Mouse (Mus musculus): ENCODE results near the gene Syngr2.
A peak's percentile ranks its signal among the peaks of the same experiment; 100 is the strongest.
"Not testable (repeated sequence)": the region's sequence is repeated elsewhere in the genome, so short reads cannot be mapped to it uniquely, and the experiment has no call there.

Gene Syngr2

GRCm38 (mm10) chr11:117833509-117833908 lies 24.0 kb downstream of the Syngr2 start:
- DNase-seq, result not testable (repeated sequence)

- no peak for DNase-seq
Measured at GRCm38 (mm10) chr11:117834086-117834485, 24.6 kb downstream of the Syngr2 start.

GRCm38 (mm10) chr11:117836306-117836705 lies 26.8 kb downstream of the Syngr2 start:
- peak; percentile 71 for DNase-seq

GRCm38 (mm10) chr11:117838572-117838971 lies 29.1 kb downstream of the Syngr2 start:
- no peak for DNase-seq

- no peak for DNase-seq
Measured at GRCm38 (mm10) chr11:117839021-117839420, 29.6 kb downstream of the Syngr2 start.

GRCm38 (mm10) chr11:117840910-117841309 lies 31.4 kb downstream of the Syngr2 start:
- DNase-seq, result no peak

- no peak for DNase-seq
Measured at GRCm38 (mm10) chr11:117843434-117843833, 34.0 kb downstream of the Syngr2 start.

- no peak for DNase-seq
Measured at GRCm38 (mm10) chr11:117844997-117845396, 35.5 kb downstream of the Syngr2 start.

GRCm38 (mm10) chr11:117845651-117846050 lies 36.2 kb downstream of the Syngr2 start:
- no peak for DNase-seq

- no peak for DNase-seq
Measured at GRCm38 (mm10) chr11:117846640-117847039, 37.2 kb downstream of the Syngr2 start.

GRCm38 (mm10) chr11:117847593-117848215 lies 38.2 kb downstream of the Syngr2 start:
- DNase-seq, result no peak

- DNase-seq, result peak; percentile 57
Measured at GRCm38 (mm10) chr11:117848271-117848984, 39.0 kb downstream of the Syngr2 start.

- peak; percentile 97 for DNase-seq
Measured at GRCm38 (mm10) chr11:117848985-117849671, 39.7 kb downstream of the Syngr2 start, which contains the start of gene Birc5. Gene Birc5 (plus strand): TSS chr11:117849251.

GRCm38 (mm10) chr11:117852875-117853274 lies 43.4 kb downstream of the Syngr2 start:
- no peak for DNase-seq

GRCm38 (mm10) chr11:117854241-117854640 lies 44.8 kb downstream of the Syngr2 start:
- no peak for DNase-seq

- no peak for DNase-seq
Measured at GRCm38 (mm10) chr11:117855360-117855759, 45.9 kb downstream of the Syngr2 start.

GRCm38 (mm10) chr11:117855975-117856374 lies 46.5 kb downstream of the Syngr2 start:
- no peak for DNase-seq

GRCm38 (mm10) chr11:117857462-117857861 lies 48.0 kb downstream of the Syngr2 start:
- DNase-seq, result no peak

GRCm38 (mm10) chr11:117858392-117858791 lies 48.9 kb downstream of the Syngr2 start:
- no peak for DNase-seq

- no peak for DNase-seq
Measured at GRCm38 (mm10) chr11:117860601-117861000, 51.1 kb downstream of the Syngr2 start, which contains the start of gene Tmem235. Gene Tmem235 (plus strand): TSS chr11:117860752.

- DNase-seq, result no peak
Measured at GRCm38 (mm10) chr11:117863174-117863856, 53.8 kb downstream of the Syngr2 start.

Data from lung, postnatal 10 days (tissue).